Mouse (Mus musculus): ENCODE results near the gene Abca13.

DNA sequence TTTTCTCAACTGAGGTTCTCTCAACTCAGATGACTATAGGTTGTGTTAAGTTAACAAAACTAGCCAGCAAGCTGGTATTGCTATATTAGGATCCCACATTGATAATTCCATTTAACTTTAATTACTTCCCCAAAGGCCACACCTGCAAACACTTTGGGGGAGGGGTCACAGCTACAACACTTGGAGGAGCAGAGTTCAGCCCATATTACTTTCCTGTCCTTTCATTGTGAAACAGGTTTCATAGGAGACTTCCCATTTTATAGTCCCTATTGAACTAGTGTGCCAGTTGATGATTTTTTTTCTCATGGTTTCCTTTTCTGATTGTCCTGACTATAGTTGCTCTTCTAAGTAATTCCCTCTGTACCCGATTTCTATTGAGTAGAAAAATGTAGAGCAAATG, 10.3 kb upstream of the Abca13 start:
- TF ChIP-seq EP300 (IDR thresholded peaks at IDR 0.05): no peak
- no peak for TF ChIP-seq CTCF (IDR thresholded peaks at IDR 0.05)

Measured in lung, postnatal 0 days (tissue).